Mouse (Mus musculus) bone marrow, adult 2 months (tissue): ENCODE measurements at regions not wholly inside any gene's neighbourhood (a gene's known extent, or its start where the extent isn't known, plus 50 kb on each side); places are given as distances from the start of the nearest gene placed in this dataset.

Experiments
- CTCF ChIP-seq: fragments of 200-500 bp; IDR thresholded peaks from 2 replicates; pipeline ENCODE4 v1.5.1; 2011; ENCODE audit warnings: low read length, control low read depth; ENCODE audit not compliant: control insufficient read depth, insufficient read depth
- POLR2A ChIP-seq: fragments of 200-500 bp; IDR thresholded peaks from 2 replicates; pipeline ENCODE4 v1.6.1; 2011; ENCODE audit warnings: low read depth, mild to moderate bottlenecking, control low read depth, low read length, borderline replicate concordance; ENCODE audit not compliant: control insufficient read depth

- no peak for TF ChIP-seq POLR2A
- TF ChIP-seq CTCF: no peak
These were observed 92.8 kb downstream of the Spata18 start for GRCm38 (mm10) chr5:73743953-73744352.
